Mouse (Mus musculus) spleen, adult 12 weeks (tissue): ENCODE data around the gene Mrpl16.

Experiments
- DNase-seq: peaks from one replicate; pipeline ENCODE4 v3.0.0; 2022; ENCODE audit warnings: low spot score

Mrpl16 gene

GRCm38 (mm10) chr19:11770205-11770892, at the start of gene Mrpl16:
Gene Mrpl16 (plus strand): TSS chr19:11770391.
- DNase-seq: peak; percentile 80

GRCm38 (mm10) chr19:11723870-11724269, 46.3 kb upstream of the Mrpl16 start:
- DNase-seq: no peak

DNA sequence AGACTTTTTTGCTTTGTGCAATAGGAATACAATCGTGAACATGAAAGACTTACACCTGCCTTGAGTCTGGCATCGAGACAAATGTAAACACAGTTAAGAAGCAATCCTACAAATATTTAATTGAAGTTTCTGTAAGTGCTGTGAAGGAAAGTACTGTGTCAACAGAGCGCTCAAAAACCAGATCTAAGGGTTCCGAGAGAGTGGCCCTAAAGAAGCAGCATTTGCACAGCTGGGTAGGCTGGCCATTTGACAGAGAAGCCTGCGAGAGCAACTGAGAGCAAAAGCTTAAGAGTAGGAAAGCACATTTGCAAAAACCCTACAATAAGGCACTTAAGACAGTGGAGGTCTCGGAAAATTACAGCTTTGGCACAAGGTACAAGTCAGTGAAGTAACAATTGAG, 45.9 kb upstream of the Mrpl16 start:
- no peak for DNase-seq

DNA sequence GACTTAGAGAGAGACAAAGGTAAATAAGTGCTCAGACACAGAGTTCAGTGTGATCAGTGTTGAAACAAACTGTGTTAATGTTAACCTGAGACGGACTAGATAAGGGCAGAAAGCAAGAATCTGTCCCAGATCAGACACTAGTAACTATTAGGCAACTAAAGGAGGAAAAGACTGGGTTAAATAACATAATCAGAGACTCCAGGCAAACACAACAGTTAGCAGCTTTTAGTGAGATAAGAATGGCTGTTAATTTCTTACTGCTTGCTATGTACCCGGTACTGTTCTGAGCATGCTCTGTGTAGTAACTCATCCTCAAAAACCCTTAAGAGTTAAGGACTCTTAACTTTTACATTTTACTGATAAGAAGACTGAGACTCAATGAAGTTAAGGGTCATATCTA, 44.3 kb upstream of the Mrpl16 start:
- DNase-seq: no peak

- DNase-seq: no peak
Observed at GRCm38 (mm10) chr19:11727304-11727703, 42.9 kb upstream of the Mrpl16 start.

GRCm38 (mm10) chr19:11730278-11730677, 39.9 kb upstream of the Mrpl16 start:
- DNase-seq: no peak

DNA sequence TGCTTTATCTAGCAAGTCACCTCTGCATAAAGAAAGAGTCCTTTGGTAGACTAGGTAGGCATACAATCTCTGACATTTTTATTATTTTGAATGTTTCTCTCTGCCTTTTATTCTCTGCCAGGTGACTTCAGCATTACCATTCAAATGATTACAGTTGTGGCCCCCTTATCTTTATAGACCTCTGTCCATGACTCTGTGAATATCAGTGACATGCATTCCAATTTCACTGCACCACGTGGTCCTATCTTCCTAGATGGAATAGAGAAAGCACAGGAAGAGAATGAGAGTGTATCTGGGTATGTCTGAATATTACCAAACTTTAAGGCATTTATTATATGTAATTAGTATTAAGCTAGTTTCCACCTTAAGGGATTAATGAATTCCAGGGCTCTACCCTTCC, 33.7 kb upstream of the Mrpl16 start:
- no peak for DNase-seq

- DNase-seq: no peak
Observed at GRCm38 (mm10) chr19:11745680-11746079, 24.5 kb upstream of the Mrpl16 start.

GRCm38 (mm10) chr19:11747298-11747697, 22.9 kb upstream of the Mrpl16 start, which contains the start of gene Gif:
Gene Gif (plus strand): TSS chr19:11747554.
- DNase-seq: no peak

GRCm38 (mm10) chr19:11765059-11765458, 5.1 kb upstream of the Mrpl16 start:
- DNase-seq: no peak

- no peak for DNase-seq
Observed at GRCm38 (mm10) chr19:11766413-11766812, 3.8 kb upstream of the Mrpl16 start.

GRCm38 (mm10) chr19:11768163-11768562, 2.0 kb upstream of the Mrpl16 start:
- DNase-seq: no peak

DNA sequence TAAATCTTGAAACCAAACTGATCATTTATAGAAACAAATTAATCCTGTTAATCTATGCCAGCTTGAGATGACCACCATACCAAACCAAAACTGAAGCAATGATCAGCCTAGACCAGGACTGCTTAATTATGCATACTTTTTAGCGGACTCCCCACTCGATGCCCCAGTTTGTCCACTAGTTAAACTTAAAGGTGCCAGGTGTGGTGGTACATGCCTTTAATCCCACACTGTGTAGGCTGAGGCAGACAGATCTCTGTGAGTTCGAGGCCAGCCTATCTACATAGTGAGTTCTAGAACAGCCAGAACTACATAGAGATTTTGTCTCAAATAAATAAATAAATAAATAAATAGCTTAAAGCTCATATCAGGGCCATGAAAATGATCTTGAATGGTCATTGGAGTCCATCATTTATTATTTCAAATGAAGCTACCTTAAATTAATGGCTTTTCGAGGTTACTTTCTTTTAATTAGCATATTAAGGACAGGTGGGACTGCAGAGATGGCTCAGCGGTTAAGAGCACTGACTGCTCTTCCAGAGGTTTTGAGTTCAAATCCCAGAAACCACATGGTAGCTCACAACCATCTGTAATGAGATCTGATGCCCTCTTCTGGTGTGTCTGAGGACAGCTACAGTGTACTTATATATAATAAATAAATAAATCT, 802 bp upstream of the Mrpl16 start:
- no peak for DNase-seq

GRCm38 (mm10) chr19:11777191-11777865, 7.1 kb downstream of the Mrpl16 start:
- DNase-seq: peak; percentile 48

- DNase-seq: no peak
Observed at GRCm38 (mm10) chr19:11785409-11786154, 15.4 kb downstream of the Mrpl16 start.

- DNase-seq: no peak
Observed at GRCm38 (mm10) chr19:11787826-11788225, 17.6 kb downstream of the Mrpl16 start.

DNA sequence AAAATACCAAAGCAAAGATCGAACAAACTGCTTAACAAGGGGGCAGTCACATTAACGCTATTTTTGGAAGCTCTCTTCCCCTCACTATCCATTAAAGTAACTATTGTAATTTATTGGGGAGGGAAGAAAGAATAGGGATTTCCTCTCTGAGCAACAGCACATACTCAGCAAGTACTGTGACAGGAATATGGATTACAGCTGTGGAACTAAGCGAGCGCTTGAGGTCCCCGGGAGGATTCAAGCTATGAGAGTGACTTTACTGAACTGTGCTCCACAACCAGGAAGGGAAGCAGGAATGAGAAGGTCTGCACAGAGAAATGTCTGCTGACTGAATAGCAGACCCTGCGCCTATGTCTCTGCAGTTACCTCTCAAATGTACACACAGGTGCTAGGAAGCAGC, 18.7 kb downstream of the Mrpl16 start:
- no peak for DNase-seq

GRCm38 (mm10) chr19:11791825-11792224, 21.6 kb downstream of the Mrpl16 start:
- DNase-seq: no peak

DNA sequence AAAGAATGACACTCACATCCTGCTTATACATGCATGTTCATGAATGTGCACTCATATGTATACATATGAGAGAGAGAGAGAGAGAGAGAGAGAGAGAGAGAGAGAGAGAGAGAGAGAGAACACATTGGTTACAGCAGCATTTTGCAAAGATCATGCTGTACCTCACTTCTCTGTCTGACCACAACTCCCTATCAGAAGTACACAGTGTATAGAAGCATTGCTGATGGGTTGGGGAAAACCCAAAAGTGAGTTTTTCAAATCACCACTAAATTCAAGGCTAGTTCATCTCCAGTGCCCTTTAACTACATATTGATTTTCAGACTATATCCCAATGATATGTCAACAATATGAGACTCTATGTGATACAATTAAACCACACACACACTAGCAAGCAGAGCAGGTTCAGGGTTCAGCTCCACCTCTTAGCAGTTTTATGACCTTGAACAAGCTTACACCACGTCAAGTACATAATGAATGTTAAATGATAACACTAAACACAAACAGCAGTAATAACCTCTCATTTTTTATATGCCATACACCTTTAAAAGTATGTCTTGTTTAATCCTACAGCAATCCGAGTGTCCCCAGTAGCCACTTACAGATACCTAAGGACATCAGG, 23.7 kb downstream of the Mrpl16 start:
- no peak for DNase-seq

- DNase-seq: no peak
Observed at GRCm38 (mm10) chr19:11794447-11794846, 24.3 kb downstream of the Mrpl16 start.

DNA sequence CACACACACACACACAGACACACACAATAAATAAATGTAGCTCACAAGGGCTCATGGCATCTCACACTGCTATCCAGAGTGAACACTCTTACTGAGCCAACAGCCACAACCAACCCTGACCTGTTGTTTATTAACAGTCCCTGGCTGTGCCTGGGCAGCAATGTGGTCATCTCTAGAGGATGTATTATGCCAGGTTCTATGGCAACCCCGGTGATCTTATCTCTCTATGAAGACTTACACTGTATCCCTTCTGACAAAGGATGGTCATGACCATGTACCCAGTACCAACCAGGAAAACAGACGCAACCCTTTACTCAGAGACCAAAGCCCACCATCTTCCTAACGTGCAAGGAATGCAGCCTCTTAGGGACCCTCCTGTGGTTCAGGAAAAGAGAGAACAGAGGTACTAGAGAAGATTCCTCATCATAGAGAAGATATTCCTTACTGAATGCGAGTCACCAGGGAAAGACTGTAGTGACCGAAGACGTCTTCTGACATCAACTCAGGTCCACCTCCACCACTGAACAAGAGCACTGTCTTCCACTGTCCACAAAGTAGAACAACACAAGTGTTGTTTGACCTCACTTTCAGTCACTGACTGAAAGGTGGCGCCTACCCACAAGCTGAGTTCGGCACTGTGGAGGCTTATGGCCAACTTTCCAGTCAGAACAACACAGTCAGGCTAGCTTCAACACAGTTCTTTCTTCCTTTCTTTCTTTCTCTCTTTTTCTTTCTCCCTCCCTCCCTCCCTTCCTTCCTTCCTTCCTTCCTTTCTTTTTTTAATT, 30.5 kb downstream of the Mrpl16 start:
- DNase-seq: no peak
